Mouse (Mus musculus): ENCODE results near the gene Srpk2.

DNA sequence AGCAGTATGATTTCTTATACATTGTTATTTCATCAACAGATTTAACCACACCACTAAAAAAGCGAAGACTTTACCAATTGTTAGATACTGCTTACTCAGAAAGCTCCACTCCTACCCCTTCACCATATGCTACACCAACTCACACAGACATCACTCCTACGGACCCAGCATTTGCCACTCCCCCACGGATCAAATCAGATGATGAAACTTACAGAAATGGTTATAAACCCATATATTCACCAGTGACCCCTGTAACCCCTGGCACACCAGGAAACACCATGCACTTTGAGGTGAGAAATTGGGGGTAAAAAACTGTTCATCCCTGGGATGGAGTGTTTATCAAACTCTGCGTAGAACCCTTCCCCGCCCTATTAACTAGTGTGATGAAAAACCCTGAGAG is 187.5 kb downstream of the Srpk2 start:
- TF ChIP-seq CTCF (IDR thresholded peaks at IDR 0.05; ENCODE audit: insufficient read depth, low read length): no peak
- TF ChIP-seq POLR2A (IDR thresholded peaks at IDR 0.05; ENCODE audit: borderline replicate concordance, extremely low read depth, low read depth, low read length): no peak

Measured in lung, adult 2 months (tissue).